34 mouse cellular contexts compared by ENCODE assay signal in genomic region chr6:39217961-39218360, GRCm38 (mm10).
"Had no signal": no experiment of that assay in that cellular context is flagged by ENCODE, and none has a peak within 500 bp of the region (broad histone marks: within the 10 kb centered on the region; RNA-seq: fewer than 3 reads in every experiment).

No protein-coding gene starts in this region.

- H3K4me1 ChIP-seq: heart, embryonic 10.5 days; heart, embryonic 12.5 days; heart, embryonic 13.5 days; heart, embryonic 15.5 days; hindbrain, embryonic 10.5 days; hindbrain, embryonic 12.5 days; hindbrain, embryonic 13.5 days; hindbrain, embryonic 15.5 days; kidney, embryonic 15.5 days had no signal

- H3K9me3 ChIP-seq: heart, embryonic 10.5 days; heart, embryonic 12.5 days; heart, embryonic 13.5 days; heart, embryonic 15.5 days; hindbrain, embryonic 10.5 days; hindbrain, embryonic 12.5 days; hindbrain, embryonic 13.5 days; hindbrain, embryonic 15.5 days; intestine, embryonic 15.5 days; kidney, embryonic 15.5 days had no signal

- DNase-seq: heart, postnatal 10 days; heart, postnatal 14 days; heart, postnatal 36 days; heart, postnatal 4 days; kidney, adult 11 months; kidney, adult 18-20 months; kidney, adult 8-10 months; kidney, adult 9 months; kidney, postnatal 10 days; kidney, postnatal 14 days; kidney, postnatal 25 days; kidney, postnatal 36 days; kidney, postnatal 4 days; layer of hippocampus, adult 9-11 months; layer of hippocampus, postnatal 36 days had no signal

- H3K4me2 ChIP-seq: heart, embryonic 11.5 days; heart, embryonic 12.5 days; heart, embryonic 13.5 days; heart, embryonic 15.5 days; hindbrain, embryonic 12.5 days; hindbrain, embryonic 13.5 days; hindbrain, embryonic 14.5 days; hindbrain, embryonic 15.5 days; intestine, embryonic 15.5 days; kidney, embryonic 15.5 days had no signal

- H3K9ac ChIP-seq: heart, embryonic 12.5 days; heart, embryonic 13.5 days; heart, embryonic 15.5 days; hindbrain, embryonic 12.5 days; hindbrain, embryonic 13.5 days; hindbrain, embryonic 14.5 days; hindbrain, embryonic 15.5 days; intestine, embryonic 15.5 days; kidney, embryonic 15.5 days had no signal

- H3K27me3 ChIP-seq: heart, embryonic 12.5 days; heart, embryonic 13.5 days; heart, embryonic 15.5 days; hindbrain, embryonic 12.5 days; hindbrain, embryonic 13.5 days; hindbrain, embryonic 15.5 days; intestine, embryonic 15.5 days; kidney, embryonic 15.5 days had no signal

- H3K4me3 ChIP-seq: heart, embryonic 10.5 days; heart, embryonic 12.5 days; heart, embryonic 13.5 days; heart, embryonic 15.5 days; hindbrain, embryonic 10.5 days; hindbrain, embryonic 12.5 days; hindbrain, embryonic 13.5 days; hindbrain, embryonic 15.5 days; intestine, embryonic 15.5 days; kidney, embryonic 15.5 days; layer of hippocampus, adult 2 months had no signal

- H3K36me3 ChIP-seq: heart, embryonic 10.5 days; heart, embryonic 12.5 days; heart, embryonic 13.5 days; heart, embryonic 15.5 days; hindbrain, embryonic 10.5 days; hindbrain, embryonic 12.5 days; hindbrain, embryonic 13.5 days; hindbrain, embryonic 15.5 days; intestine, embryonic 15.5 days; kidney, embryonic 15.5 days had no signal

- ATAC-seq: hindbrain, embryonic 16.5 days; hindbrain, postnatal 0 days; inflammation-experienced regulatory T-cells, adult 6 months; intestine, embryonic 15.5 days; intestine, embryonic 16.5 days; intestine, postnatal 0 days had no signal

- H3K27ac ChIP-seq: heart, embryonic 10.5 days; heart, embryonic 13.5 days; heart, embryonic 15.5 days; hindbrain, embryonic 10.5 days; hindbrain, embryonic 12.5 days; hindbrain, embryonic 13.5 days; hindbrain, embryonic 14.5 days; hindbrain, embryonic 15.5 days; hindbrain, postnatal 0 days; intestine, embryonic 15.5 days; kidney, embryonic 15.5 days; kidney, postnatal 0 days; layer of hippocampus, adult 2 months had no signal
